Mouse (Mus musculus): Measurements from ENCODE around the gene Chic2. TPM values are rescaled to one million over a fixed set of nuclear protein-coding genes. Genes with fewer than 3 reads are reported as not detected.

Chic2 gene
- total RNA-seq, 2 experiments from 2014 or later, result 17.7 to 20.6 TPM

DNA sequence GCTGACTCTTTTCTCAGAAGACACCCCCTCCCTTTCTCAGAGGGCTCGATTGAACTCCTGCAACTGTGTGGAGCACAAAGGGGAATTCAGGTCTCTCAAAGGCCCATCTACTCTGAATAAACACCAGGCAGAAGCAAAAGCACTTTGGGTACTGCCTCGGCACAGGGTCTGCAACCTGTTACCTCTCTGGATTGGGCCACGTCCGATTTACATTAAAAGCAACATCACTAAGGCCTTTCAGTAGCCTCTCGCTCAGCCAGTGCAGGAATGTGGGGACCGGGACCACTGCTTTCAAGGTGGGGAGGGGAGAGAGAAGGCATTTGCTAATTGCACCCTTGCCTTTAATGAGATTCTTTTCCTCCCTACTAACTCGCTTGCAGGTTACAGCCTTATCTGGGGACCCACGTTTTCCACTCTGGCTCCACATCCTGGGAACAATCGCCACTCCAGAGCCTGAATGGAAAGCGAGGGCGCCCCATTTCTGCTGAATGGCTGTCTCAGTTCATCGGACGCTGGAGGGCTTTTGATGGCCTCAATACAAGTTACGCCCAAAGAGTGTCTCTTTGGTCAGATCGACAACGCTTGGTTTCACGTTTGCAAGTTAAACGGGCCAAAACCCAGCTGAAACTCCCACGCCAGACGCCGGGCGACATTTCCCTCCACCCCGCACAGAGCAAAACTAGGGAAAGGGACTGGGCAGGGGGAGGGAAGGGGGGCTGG, 26.2 kb upstream of the Chic2 start:
- intact Hi-C loops (cut with DNase I), result loop anchor here (5.0 kb wide), 1 partner anchor 124 kb away; no protein-coding TSS in a partner anchor
- no peak for DNase-seq (ENCODE audit: low spot score in 2 of 2)

DNA sequence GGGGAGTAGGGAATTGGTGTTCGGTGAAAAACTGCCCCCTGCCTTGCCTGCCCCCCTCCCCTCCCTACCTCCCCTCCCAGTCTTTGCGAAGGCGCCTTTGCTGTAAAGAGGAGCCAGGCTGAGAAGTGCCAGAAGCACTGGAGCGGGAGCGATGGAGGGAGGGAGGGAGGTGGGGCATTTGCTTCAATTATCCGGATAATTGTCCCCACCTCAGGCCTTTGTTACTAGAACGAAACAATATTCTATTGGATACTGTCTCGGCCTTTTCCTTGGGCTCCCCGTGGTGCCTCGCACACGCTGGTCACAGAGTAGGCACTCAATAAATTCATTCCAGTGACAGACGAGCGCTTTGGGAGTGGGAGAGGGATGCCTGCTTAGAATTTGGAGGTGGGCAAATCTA, 25.6 kb upstream of the Chic2 start:
- DNase-seq (ENCODE audit: low spot score in 2 of 2), result no peak
- intact Hi-C loops (cut with DNase I), result loop anchor here (5.0 kb wide), 1 partner anchor 123 kb away; no protein-coding TSS in a partner anchor

DNA sequence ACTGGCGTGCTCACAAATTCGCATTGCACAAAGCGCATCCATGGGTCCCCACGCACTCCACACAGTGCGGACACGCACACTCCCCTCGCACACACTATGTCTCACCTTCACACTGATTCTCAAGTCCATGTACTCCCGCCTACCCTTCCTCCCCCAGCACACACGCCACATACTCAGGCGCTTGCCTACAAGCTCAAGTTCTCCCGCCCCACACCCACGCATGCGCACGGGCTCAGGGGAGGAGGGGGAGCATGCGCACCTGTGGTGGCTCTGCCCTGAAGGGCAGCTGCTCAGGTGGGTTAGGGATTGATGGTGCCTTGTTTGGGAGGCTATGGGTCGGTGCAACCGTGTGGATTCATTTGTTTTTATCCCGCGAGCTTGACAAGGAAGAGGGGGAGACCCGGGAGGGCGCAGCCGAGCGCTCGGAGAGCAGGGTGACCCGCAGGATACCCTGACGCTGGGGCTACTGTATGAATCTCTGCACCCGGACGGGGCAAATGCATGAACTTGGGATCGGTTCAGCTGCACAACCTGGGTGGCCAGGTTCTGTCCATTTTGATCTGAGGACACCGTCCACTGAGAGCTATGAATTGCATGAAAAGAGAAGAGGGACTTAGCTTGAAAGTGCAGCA, 22.7 kb upstream of the Chic2 start:
- intact Hi-C loops (cut with DNase I), result no loop called here
- no peak for DNase-seq (ENCODE audit: low spot score in 2 of 2)

DNA sequence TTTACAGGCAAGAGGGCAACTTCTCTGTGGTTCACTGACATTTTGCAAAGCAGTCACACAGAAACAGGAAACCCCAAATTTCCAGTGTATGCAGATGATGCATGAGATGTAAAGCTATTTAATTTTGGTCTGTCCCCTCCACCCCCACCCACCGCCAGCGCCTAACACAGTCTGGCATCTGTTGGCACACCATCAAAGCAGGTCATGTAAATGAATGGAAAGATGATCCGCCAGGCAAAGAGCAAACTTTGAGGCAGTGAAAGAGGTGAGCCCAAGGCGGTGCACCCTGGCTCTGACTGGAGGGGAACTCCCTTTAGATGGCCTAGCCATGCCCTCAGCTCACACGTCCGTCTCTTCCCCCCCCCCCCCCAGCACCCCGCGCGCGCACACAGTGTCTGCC, 22.1 kb upstream of the Chic2 start:
- intact Hi-C loops (cut with DNase I), result no loop called here
- DNase-seq (ENCODE audit: low spot score in 2 of 2), result no peak

DNA sequence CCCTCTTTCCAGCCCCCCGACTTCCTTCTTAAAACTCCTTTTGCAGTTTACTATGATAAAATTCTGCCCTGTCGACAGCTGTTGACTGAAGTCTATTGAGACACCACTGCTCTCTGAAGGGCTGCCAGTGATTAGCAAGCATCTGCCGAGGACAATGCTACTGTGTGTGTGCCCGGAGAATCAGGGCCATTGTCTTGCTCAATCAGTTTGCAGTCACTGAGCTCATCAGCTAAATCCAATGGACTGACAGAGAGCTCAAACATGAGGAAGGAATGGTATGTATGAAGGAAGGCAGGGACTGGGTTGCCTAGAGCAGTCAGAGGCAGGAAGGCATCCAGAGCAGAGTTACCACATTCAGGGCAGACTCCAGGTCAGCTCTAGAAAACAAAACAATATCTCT, 18.6 kb upstream of the Chic2 start:
- intact Hi-C loops (cut with DNase I), result no loop called here
- DNase-seq (ENCODE audit: low spot score in 2 of 2), result no peak

DNA sequence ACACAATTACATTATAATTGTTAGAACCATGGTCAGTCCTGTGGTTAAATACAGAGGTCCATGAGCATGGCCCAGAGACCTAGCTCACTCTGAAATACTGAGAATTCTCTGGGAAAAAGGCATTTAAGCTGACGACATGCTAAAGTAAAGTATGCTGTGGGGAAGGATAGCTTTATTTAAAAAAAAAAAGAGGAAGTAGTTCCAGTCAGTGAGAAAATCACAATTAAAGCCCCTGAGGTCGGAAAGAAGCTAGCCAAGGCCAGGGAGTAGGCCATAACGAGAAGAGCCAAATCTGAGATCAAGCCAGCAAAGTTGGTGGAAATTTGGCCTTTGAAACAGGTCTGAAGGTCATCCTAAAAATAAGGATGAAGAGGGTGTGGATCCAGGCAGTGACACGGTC, 6.5 kb upstream of the Chic2 start:
- intact Hi-C loops (cut with DNase I), result no loop called here
- DNase-seq (ENCODE audit: low spot score in 2 of 2), result no peak

DNA sequence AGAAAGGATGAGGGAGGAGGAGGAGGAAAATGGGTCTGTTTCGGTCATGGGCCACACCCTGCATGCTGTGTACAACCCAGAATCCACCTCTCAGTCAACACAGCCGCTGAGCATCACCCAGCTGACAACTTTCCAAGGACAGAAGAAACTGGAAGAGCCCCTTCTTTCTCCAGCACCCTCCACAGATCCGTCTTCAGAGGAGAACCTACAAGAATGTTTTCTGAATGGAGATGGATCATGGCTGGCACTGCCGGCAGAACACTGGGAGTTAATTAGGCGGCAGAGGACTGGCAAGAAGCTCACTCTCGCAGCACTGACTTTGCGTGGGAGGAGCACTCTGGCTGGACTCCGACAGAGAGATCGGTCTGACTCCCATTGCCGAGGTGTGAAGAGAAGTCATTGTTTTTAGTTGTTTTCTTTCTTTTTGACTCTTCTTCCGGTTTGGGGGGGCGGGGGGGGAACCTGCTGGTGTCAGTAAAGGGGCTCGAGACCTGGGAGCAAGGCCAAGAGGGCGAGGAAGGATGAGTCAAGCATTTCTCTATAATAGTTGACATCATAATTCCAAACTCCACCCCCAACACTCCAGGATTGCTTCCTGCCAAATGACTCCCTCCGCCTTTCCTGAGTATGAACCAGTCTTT, 2.2 kb upstream of the Chic2 start:
- peak in 1 of 2 experiments; percentile 73 for DNase-seq (ENCODE audit: low spot score in 2 of 2)
- intact Hi-C loops (cut with DNase I), result loop anchor here (10.0 kb wide), 1 partner anchor 412 kb away; no protein-coding TSS in a partner anchor

DNA sequence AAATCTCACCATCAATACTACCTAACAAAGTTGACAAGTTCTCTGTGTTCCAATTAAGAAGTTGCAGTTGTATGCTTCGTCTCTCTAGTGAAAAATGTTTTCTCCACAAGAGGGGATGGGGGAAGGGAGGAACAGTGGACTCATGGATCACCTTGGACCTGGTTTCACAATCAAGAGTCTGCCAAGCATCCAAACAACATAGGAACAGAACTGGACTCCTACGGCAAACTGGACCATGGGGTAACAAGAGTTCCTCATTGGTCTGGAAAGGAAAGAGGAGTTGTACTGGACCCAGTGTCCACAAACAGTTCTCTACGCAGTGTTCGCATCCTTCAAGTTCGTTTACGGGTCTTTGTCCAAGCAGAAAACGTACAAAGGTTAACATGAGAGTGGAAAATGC, 797 bp upstream of the Chic2 start:
- DNase-seq (ENCODE audit: low spot score in 2 of 2), result no peak
- intact Hi-C loops (cut with DNase I), result loop anchor here (10.0 kb wide), 1 partner anchor 411 kb away; no protein-coding TSS in a partner anchor

DNA sequence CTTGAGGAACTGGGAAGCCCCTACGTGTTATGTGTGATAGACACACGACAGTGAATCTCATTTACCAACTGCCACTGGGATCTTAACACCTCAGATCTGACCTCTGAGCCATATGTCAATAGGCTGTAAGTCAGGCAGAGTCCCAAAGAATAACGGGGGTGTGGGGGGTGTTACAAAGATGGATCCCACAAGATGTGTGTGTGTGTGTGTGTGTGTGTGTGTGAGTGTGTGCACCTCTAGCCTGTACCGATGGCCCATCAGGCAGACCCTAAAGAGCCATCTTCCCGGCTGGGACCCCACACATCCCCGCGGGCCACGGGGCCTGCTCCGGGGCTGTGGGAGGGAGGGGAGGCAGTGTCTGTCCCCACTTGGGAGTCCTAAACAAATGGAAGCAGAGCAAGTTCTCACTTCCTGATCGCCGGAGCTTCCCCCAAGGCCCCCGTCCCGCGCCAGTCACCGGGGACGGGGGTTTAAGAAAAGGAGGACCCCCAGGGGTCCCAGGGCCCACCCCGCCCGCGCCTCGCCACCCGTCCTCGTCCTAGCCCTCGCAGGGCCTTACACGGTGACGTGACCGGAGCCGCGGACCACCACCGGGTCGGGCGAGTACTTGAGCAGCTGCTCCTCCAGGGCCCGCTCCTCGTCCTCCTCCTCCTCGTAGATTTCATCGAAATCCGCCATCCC, 813 bp downstream of the Chic2 start:
- intact Hi-C loops (cut with DNase I), result loop anchor here (5.0 to 10.0 kb wide), 2 partner anchors 101 to 409 kb away; no protein-coding TSS in a partner anchor
- DNase-seq (ENCODE audit: low spot score in 2 of 2), result peak; percentile 17 to 23

DNA sequence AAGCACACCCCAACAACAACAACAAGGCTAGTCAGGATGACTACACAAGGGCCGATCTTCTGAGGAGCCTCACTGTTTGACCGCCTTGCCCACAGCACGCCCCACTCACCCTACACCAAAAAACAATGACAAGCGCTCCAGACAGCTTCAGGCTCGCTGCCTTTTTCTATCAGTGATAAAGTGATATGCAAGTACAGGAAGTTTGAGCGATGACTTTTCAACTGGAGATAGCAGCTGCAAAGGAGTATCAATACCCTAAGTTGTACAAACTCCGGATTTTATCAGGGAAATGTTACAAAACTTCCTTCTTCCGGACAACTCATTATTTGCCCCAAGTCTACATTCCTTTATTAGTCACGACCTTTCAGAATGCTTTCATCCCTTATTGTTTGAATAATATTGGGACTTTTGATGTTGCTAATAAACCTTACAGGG, 1.5 kb downstream of the Chic2 start:
- no peak for DNase-seq (ENCODE audit: low spot score in 2 of 2)
- intact Hi-C loops (cut with DNase I), result loop anchor here (5.0 to 10.0 kb wide), 2 partner anchors 101 to 408 kb away; no protein-coding TSS in a partner anchor

DNA sequence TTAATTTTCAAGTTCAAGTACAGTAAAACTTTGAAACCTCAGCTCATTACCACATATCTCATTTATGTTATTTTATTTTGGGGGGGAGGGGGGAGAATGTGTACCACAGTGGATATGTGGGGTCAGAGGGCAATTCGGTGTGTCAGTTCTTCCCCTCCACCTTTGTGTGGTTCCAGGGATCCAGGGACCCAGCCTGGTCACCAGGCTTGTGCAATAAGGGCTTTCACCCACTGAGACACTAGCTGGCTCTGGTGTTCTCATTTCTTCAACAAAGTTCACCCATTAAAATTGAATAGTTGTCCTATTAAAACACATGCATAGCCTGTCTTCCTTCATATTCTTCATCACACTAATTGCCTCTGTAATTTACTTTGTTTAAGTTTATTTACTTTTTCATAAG, 5.3 kb downstream of the Chic2 start:
- DNase-seq (ENCODE audit: low spot score in 2 of 2), result no peak
- intact Hi-C loops (cut with DNase I), result no loop called here

DNA sequence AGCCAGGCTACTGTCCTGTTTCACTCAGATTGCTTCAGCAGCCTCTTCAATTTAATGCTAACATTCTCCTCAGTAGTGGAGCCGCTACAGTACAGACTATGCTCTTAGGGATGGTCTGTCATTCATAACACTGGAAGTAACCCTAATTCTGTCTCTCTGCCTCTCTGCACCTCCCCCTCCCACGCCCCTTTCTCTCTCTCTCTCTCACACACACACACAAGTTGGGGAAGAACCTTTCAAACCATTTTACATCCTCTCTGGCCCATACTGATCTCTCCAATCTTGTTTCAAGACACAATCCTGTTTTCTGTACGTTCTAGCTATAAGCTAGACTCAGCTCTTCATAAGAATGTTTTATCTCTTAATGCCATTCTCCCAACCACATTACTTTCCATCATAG, 9.1 kb downstream of the Chic2 start:
- intact Hi-C loops (cut with DNase I), result no loop called here
- DNase-seq (ENCODE audit: low spot score in 2 of 2), result no peak

DNA sequence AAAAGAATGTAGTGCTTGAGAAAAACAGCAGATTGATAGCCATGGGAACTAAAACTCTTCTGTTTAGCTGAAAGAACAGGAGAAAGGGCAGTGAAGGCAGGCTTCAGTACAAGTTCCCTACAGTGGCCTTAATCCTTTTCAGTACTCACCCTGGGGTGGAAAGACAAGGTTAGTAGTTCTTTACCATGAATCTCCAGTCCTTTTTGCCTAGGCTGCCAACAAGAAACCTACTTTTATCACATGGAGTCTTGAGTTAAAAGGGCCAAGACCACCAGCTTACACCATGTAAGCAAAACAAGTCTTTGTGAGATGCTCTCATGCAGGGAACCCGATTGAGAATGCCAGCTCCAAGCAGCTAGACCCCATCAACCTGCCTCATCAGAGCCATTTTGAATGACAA, 29.8 kb downstream of the Chic2 start:
- no peak for DNase-seq (ENCODE audit: low spot score in 2 of 2)
- intact Hi-C loops (cut with DNase I), result no loop called here

DNA sequence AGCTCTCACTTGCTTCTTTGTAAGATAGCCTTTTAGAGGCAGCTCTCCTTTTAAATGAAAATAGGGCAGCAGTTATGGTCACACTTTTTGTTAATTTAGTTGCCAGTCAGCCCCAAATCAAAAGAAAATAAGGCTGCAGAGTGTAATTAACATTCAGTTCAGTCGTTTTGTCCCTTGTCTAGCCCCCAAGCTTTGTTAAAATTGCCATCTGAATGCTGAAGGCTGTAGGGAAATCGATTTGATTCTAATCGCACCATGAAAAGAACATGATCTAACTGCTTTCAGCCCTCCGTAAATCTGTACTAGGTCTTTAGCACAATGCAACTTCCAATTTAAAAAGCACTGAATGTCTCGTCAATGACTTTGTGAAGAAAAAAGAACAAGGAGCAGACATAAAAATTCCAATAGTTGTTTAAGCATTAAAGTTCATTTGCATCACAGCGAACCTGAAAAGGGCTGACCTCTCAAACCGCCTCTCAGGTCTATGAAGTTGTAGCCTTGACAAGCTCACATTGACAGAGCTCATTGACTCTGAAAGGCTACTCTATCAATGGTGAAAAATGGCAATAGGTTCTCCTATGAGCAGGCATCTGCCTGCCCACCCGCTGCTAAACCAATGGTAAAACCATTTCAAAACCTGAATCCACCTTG, 31.7 kb downstream of the Chic2 start:
- DNase-seq (ENCODE audit: low spot score in 2 of 2), result no peak
- intact Hi-C loops (cut with DNase I), result no loop called here

DNA sequence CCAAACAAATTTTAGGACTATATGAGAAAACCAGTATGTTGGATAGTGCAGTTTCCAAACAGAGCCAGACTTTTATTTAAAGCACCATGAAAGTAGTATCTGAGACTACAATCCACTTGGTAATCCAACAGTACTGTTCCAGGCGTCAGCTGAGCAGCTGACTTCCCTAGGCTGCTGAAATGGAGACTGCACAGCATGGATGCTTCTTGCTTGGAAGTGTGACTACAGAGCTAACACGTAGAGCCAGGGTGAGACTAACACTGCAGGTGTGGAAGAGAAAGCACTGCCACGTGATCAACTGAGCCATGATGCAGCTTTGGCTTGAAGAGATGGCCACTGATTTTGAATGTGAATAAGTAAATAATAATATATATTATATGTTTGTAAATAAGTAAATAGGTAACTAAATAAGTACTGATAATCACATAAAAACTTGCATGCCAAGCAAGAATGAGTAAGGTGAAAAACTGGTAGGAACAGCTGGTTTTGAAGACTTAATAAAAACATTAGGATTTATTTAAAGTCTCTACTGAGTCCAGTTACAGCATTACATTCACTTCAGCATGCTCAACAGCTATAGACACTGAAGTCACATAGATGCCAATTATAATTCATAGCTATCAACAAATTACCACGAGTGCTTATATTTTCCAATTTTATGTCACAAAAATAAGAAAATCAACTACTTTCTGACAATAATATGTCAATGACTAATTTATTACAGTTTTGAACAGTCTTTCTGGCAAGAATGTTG, 32.4 kb downstream of the Chic2 start:
- DNase-seq (ENCODE audit: low spot score in 2 of 2), result no peak
- intact Hi-C loops (cut with DNase I), result no loop called here

DNA sequence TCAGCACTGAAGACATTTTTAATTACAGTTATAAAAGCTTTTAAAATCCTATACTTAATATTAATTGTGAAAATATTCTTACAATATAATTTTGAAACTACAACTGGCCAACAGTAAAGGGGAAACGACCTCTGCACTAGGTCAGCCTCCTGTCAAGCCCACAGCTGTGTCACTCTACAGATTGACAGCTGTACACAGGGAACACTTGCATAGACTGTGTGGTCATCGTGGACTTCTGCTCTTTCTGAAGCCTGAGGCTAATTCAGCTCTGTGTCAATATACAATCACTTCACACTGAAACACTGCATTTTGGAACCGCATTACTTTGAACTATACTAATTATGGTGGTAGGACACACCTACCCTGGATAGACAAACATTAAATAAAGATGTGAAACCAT, 39.8 kb downstream of the Chic2 start:
- DNase-seq (ENCODE audit: low spot score in 2 of 2), result no peak
- intact Hi-C loops (cut with DNase I), result no loop called here

DNA sequence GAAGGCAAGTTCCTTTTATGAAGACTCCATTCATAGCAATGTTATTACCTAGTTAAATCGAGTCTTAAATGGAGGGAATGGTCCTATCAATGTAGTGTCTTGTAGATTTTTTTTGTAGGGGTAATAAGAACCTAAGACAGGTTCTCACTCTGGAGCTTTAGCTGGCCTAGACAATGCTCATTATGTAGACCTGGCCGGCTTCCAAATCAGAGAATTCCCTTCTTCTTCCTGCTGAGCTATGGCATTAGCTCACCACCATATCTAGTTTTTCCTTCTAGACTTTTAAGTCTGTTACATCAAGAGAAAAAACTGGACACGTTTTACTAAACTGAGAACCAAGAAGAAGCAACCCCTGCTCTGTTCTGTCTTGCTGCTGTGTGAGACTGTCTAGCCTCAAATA, 42.5 kb downstream of the Chic2 start:
- DNase-seq (ENCODE audit: low spot score in 2 of 2), result no peak
- intact Hi-C loops (cut with DNase I), result no loop called here

DNA sequence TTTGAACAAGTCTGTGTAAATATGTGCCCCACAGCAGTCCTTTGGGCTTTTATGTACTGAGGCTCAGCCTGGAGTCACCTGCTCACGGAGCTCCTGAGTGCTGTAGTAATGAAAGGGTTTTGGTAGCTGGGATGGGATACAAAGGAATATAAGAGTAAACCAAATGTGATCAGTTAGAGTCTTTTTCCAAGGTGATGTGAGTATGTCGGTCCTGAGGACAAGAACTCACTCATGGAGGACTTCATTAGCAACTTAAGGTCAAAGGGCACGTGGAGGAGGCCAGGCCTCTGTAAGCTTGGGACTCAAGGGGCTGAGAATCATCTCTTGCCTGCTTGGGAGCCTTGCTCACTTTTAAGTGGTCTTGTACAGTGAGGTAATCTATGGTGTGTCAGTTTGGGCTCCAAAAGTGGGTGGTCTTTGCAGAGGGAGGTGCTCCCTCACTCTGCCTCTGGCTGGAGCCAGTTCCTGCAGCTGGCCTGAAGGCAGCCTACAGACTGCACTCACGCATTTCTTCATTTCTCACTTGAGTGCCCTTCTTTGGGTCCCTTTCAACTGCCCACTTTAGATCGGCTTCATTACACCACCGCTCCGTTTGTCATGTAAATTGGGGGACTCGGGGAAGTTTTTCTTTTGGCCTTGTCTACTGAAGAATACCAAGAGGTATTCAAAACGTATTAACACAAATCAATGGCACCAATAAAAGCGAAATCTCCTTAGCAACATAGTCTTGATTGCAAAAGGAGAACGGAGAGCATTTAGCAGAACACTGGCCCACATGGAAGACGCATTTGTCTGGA, 45.7 kb downstream of the Chic2 start:
- intact Hi-C loops (cut with DNase I), result no loop called here
- DNase-seq (ENCODE audit: low spot score in 2 of 2), result peak in 1 of 2 experiments; percentile 35
